Mouse (Mus musculus): ENCODE data around the gene Rasa3. TPM values are rescaled to one million over a fixed set of nuclear protein-coding genes. Genes with fewer than 3 reads are reported as not detected.

Gene Rasa3
- polyA plus RNA-seq, 1 experiment from 2014 or later: 12.0 TPM

DNA sequence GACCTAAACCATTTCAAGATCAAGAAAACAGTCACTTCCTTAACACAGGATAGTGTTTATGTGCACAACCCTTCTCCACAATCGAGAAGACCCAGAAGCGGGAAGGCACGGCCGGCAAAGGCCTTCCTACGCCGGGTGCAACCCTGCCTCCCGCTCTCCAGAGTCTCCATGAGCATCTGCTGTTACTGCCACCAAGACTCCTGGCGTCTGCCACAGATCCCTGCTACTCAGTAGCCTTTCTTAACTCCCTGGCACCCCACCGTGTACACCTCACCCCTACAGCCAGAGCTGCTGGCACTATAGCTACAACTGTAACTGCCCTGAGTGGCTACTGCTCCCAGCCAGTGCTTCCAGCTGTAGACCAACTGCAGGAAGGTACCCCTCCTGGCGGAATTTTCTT, 51.3 kb downstream of the Rasa3 start:
- H3K36me3 ChIP-seq (ENCODE audit: control insufficient read depth, insufficient read depth, low read length): peaks cover 3% of the 10 kb centered on the region; the same call in 1 of the 2 replicates
- no peaks in the 10 kb centered on the region for H3K27me3 ChIP-seq (ENCODE audit: control insufficient read depth, insufficient read depth, low read length)
- DNase-seq (ENCODE audit: low spot score) (no peak), ATAC-seq (ENCODE audit: low FRiP score, low TSS enrichment) (no peak)
- 89% methylated on average over 10 of the region's 10 CpGs for WGBS
- no peak overlapping the region for H3K9ac ChIP-seq (ENCODE audit: low read length)
- H3K4me3 ChIP-seq (ENCODE audit: low read depth, low read length): no peak overlapping the region
- H3K9me3 ChIP-seq (ENCODE audit: control insufficient read depth, low read length): no peaks in the 10 kb centered on the region
- H3K27ac ChIP-seq (replicated peaks): peak overlapping the region; percentile 81; the same call in 1 of the 2 replicates
- H3K4me2 ChIP-seq (replicated peaks; ENCODE audit: low read depth): no peak overlapping the region
- TF ChIP-seq CTCF (IDR thresholded peaks at IDR 0.05; ENCODE audit: low read depth) (no peak), EP300 (optimal IDR thresholded peaks at IDR 0.05) (no peak)
- peaks cover 10% of the 10 kb centered on the region for H3K4me1 ChIP-seq (replicated peaks; ENCODE audit: control insufficient read depth, insufficient read depth)

DNA sequence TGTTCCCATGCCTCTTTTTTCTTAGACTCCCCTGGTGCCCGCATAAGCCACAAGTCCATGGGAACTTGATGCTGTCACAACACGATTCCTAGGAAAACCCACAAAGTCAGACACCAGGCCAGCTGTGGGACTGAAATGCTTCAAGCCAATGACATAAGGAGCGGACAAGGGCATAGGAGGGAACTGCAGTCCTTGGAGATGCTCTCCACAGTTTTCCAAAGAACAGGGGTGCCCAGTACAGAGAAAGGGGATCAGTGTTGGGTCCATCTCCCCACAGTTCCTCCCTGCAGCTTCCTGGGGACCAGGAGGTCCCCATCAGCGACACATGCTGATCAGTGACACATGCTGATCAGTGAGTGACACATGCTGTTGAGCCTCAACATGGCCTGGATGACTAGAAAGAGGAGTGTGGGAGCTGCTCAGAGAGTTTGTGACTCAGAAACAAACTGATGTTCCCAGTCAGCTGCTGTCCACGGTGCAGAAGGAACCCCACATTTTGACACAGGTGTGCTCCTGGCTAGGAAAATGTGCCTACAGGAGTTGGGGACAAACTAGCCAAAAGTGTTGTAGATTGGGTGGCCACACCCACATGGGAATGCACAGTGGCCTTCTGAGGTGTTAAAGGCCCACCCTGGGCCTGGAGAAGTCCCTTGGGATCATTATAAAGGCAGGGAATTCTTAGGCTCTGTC, 52.0 kb downstream of the Rasa3 start:
- 68% methylated on average over 5 of the region's 5 CpGs for WGBS
- TF ChIP-seq CTCF (IDR thresholded peaks at IDR 0.05; ENCODE audit: low read depth): no peak
- no peak for TF ChIP-seq EP300 (optimal IDR thresholded peaks at IDR 0.05)
- Histone ChIP-seq H3K36me3 (ENCODE audit: control insufficient read depth, insufficient read depth, low read length) (peaks cover 2% of the 10 kb centered on the region; the same call in 1 of the 2 replicates), H3K27me3 (ENCODE audit: control insufficient read depth, insufficient read depth, low read length) (no peaks in the 10 kb centered on the region), H3K4me1 (replicated peaks; ENCODE audit: control insufficient read depth, insufficient read depth) (peaks cover 10% of the 10 kb centered on the region), H3K27ac (replicated peaks) (peak overlapping the region; percentile 81), H3K4me2 (replicated peaks; ENCODE audit: low read depth) (no peak overlapping the region), H3K9ac (ENCODE audit: low read length) (no peak overlapping the region), H3K4me3 (ENCODE audit: low read depth, low read length) (no peak overlapping the region), H3K9me3 (ENCODE audit: control insufficient read depth, low read length) (no peaks in the 10 kb centered on the region)
- DNase-seq (ENCODE audit: low spot score): no peak
- no peak for ATAC-seq (ENCODE audit: low FRiP score, low TSS enrichment)

- 9% methylated on average over 11 of the region's 11 CpGs for WGBS
- peak overlapping the region; percentile 81 for H3K27ac ChIP-seq (replicated peaks)
- peaks cover 10% of the 10 kb centered on the region for H3K4me1 ChIP-seq (replicated peaks; ENCODE audit: control insufficient read depth, insufficient read depth)
- H3K27me3 ChIP-seq (ENCODE audit: control insufficient read depth, insufficient read depth, low read length): no peaks in the 10 kb centered on the region
- DNase-seq (ENCODE audit: low spot score): peak; percentile 45
- H3K4me3 ChIP-seq (ENCODE audit: low read depth, low read length): no peak overlapping the region
- TF ChIP-seq CTCF (IDR thresholded peaks at IDR 0.05; ENCODE audit: low read depth): no peak
- peak; percentile 23 for TF ChIP-seq EP300 (optimal IDR thresholded peaks at IDR 0.05)
- peaks cover 2% of the 10 kb centered on the region; the same call in 1 of the 2 replicates for H3K36me3 ChIP-seq (ENCODE audit: control insufficient read depth, insufficient read depth, low read length)
- ATAC-seq (ENCODE audit: low FRiP score, low TSS enrichment): peak; percentile 26; the same call in 1 of the 2 replicates
- H3K4me2 ChIP-seq (replicated peaks; ENCODE audit: low read depth): no peak overlapping the region
- no peak overlapping the region for H3K9ac ChIP-seq (ENCODE audit: low read length)
- no peaks in the 10 kb centered on the region for H3K9me3 ChIP-seq (ENCODE audit: control insufficient read depth, low read length)
Measured at GRCm38 (mm10) chr8:13624863-13625262, 52.5 kb downstream of the Rasa3 start.

- Histone ChIP-seq H3K27ac (replicated peaks) (peak overlapping the region; percentile 81), H3K27me3 (ENCODE audit: control insufficient read depth, insufficient read depth, low read length) (no peaks in the 10 kb centered on the region), H3K4me2 (replicated peaks; ENCODE audit: low read depth) (peak overlapping the region; percentile 14; the same call in 1 of the 2 replicates), H3K9me3 (ENCODE audit: control insufficient read depth, low read length) (no peaks in the 10 kb centered on the region), H3K9ac (ENCODE audit: low read length) (peak overlapping the region; percentile 23), H3K4me1 (replicated peaks; ENCODE audit: control insufficient read depth, insufficient read depth) (peaks cover 10% of the 10 kb centered on the region), H3K36me3 (ENCODE audit: control insufficient read depth, insufficient read depth, low read length) (peaks cover 2% of the 10 kb centered on the region; the same call in 1 of the 2 replicates), H3K4me3 (ENCODE audit: low read depth, low read length) (no peak overlapping the region)
- ATAC-seq (ENCODE audit: low FRiP score, low TSS enrichment): peak; percentile 75
- peak; percentile 70 for DNase-seq (ENCODE audit: low spot score)
- TF ChIP-seq CTCF (IDR thresholded peaks at IDR 0.05; ENCODE audit: low read depth) (no peak), EP300 (optimal IDR thresholded peaks at IDR 0.05) (no peak)
- 38% methylated on average over 10 of the region's 10 CpGs for whole genome bisulfite sequencing
Measured at GRCm38 (mm10) chr8:13623911-13624421, 53.4 kb downstream of the Rasa3 start.

DNA sequence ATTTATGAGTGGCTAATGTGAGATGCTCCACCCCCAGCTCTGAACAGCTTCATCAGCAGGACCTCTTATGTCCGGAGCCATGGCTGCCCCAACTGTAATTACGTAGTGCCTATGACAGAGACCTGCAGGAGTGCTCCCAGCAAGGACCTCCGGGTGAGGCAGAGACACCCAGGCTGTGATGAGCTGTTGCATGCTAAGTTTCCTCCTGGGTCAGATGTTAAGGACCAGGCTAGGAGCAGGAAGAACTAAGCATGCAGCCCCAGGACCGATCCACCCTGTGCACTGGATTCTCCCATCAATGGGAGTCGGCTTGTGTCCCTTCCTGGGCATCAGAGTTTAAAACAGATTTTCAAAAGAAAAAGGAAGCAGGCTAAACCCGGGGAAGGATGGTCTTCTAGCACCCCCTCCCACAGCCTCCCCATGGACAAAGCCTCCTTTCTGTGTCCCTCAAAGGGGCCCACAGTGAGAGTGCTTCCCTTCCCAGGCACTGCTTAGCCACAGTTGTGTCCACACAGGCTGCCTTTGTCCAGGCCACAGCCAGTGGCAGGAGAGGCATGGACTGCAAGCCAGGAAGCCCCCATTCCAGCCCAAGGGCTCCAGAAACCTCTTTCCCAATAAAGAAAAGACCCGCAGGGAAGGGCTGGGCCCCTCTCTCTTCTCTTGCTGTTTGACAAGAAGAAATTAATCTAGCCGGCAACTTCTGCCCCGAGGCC, 54.2 kb downstream of the Rasa3 start:
- Histone ChIP-seq H3K4me1 (replicated peaks; ENCODE audit: control insufficient read depth, insufficient read depth) (peaks cover 10% of the 10 kb centered on the region), H3K36me3 (ENCODE audit: control insufficient read depth, insufficient read depth, low read length) (peaks cover 2% of the 10 kb centered on the region; the same call in 1 of the 2 replicates), H3K9ac (ENCODE audit: low read length) (peak overlapping the region; percentile 23; the same call in 1 of the 2 replicates), H3K27me3 (ENCODE audit: control insufficient read depth, insufficient read depth, low read length) (no peaks in the 10 kb centered on the region), H3K4me2 (replicated peaks; ENCODE audit: low read depth) (no peak overlapping the region), H3K9me3 (ENCODE audit: control insufficient read depth, low read length) (no peaks in the 10 kb centered on the region), H3K4me3 (ENCODE audit: low read depth, low read length) (no peak overlapping the region), H3K27ac (replicated peaks) (0 out of 2 replicates have a peak overlapping the region, but pooled peaks have one; percentile 19)
- TF ChIP-seq CTCF (IDR thresholded peaks at IDR 0.05; ENCODE audit: low read depth): no peak
- TF ChIP-seq EP300 (optimal IDR thresholded peaks at IDR 0.05): no peak
- WGBS: 53% methylated on average over 9 of the region's 9 CpGs
- no peak for ATAC-seq (ENCODE audit: low FRiP score, low TSS enrichment)
- no peak for DNase-seq (ENCODE audit: low spot score)
